Mouse (Mus musculus): Measurements from ENCODE around the gene Zfp804a. TPM values are rescaled to one million over a fixed set of nuclear protein-coding genes. Genes with fewer than 3 reads are reported as not detected.

The Zfp804a gene
- polyA plus RNA-seq (2014; fragmentation: Nextera tagmentation; extraction: Ambion mirVana): 17.2 and 19.2 TPM in 2 replicates

DNA sequence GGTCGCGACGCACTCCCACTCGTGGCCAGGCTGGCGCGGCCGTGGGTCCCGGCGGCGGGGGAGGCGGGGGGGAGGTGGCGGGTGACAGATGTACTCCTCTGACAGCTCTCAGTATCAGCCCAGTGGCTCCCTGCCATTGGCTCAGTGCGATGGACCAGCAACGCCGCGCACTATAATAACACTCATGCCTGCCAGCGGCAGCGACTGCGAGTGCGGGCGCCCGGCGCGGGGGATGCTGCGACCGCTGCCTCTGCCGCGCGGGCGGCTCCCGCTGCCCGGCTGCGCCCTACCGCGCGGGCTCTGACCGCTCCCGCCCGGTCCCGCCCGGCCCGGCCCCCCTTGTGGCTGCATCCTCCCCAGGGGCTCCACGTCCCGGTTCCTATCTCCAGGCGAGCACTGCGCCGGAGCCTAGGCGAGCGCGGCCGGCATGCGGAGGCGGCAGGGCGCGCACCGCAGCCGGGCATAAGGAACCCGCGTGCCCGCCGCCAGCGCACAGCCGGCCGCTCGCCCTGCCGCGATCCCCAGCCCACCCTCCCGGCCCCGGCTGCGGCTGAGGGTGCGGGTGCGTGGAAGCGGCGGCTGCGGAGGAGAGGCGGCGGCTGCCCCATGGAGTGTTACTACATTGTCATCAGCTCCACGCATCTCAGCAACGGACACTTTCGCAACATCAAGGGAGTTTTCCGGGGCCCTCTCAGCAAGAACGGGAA lies at the start of gene Zfp804a:
Zfp804a (plus strand) TSS at position 38 of the 707 bp plus-strand sequence.
- H3K4me1 ChIP-seq (replicated peaks; ENCODE audit: control insufficient read depth, insufficient read depth, low read length): peaks cover 14% of the 10 kb centered on the region; the same call in 1 of the 2 replicates
- H3K27ac ChIP-seq: peak within 1 kb of the TSS; percentile 96
- 0 out of 2 replicates have a peak, but pooled peaks cover 3% of the 10 kb centered on the region for H3K27me3 ChIP-seq (ENCODE audit: control insufficient read depth, insufficient read depth, low read length)
- ATAC-seq (ENCODE audit: low FRiP score) (peak; percentile 96), DNase-seq (ENCODE audit: low spot score) (peak; percentile 76)
- peak within 1 kb of the TSS; percentile 88 for H3K4me3 ChIP-seq (replicated peaks; ENCODE audit: low read length)
- no peaks in the 10 kb centered on the region for H3K9me3 ChIP-seq (ENCODE audit: control insufficient read depth, low read length)
- H3K4me2 ChIP-seq (replicated peaks): peak within 1 kb of the TSS; percentile 62
- no peaks in the 10 kb centered on the region for H3K36me3 ChIP-seq (replicated peaks; ENCODE audit: control insufficient read depth, insufficient read depth)
- H3K9ac ChIP-seq: peak within 1 kb of the TSS; percentile 92
- under 1% methylated on average over 70 of the region's 82 CpGs for WGBS

- DNase-seq (ENCODE audit: low spot score): no peak
- WGBS: 65% methylated on average over 4 of the region's 4 CpGs
These were observed 1.4 kb upstream of the Zfp804a start for GRCm38 (mm10) chr2:82051635-82052034.

DNA sequence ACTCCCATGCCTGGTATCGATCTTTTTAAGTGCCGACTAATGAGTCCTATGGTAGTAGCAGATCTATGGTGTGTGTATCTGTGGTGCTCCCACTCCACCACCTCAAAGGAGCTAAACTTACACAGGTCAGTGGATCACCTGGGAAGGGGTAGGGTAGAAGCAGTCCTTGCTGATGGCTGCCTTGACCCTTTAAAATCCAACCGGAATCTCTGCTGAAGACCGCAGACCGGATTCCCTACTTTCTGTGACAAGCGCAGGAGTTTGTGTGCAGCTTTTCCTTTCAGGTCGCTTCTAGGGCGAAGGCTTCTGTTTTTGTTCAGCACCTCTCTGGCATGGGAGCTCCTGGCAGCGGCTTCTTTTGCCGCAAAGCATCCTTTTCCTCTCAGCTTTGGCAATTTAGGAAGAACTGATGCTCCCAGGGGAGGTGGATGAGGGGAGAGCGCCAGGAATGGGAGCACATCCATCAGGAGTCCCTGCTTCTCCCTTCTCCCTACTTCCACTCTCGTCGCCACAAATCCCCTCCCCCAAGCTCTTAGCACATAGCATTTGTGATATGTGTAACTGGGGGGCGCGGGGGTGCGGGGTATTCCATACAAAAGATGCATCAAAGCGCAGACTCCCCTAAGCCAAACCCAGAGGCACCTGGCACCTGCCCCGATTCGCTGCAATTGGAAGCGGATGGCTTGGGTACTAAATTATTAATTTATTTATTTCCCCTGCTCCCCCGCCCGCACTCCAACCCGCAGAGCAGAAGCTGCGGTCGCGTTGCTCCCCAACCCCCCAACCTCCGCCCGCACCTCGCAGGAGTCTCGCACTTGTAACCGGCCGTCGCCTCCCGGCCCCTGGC lies 461 bp upstream of the Zfp804a start:
- Histone ChIP-seq H3K27ac (peak overlapping the region; percentile 96), H3K9ac (peak overlapping the region; percentile 92), H3K9me3 (ENCODE audit: control insufficient read depth, low read length) (no peaks in the 10 kb centered on the region), H3K4me3 (replicated peaks; ENCODE audit: low read length) (peak overlapping the region; percentile 88), H3K36me3 (replicated peaks; ENCODE audit: control insufficient read depth, insufficient read depth) (no peaks in the 10 kb centered on the region), H3K27me3 (ENCODE audit: control insufficient read depth, insufficient read depth, low read length) (0 out of 2 replicates have a peak, but pooled peaks cover 3% of the 10 kb centered on the region), H3K4me2 (replicated peaks) (peak overlapping the region; percentile 62), H3K4me1 (replicated peaks; ENCODE audit: control insufficient read depth, insufficient read depth, low read length) (peaks cover 14% of the 10 kb centered on the region; the same call in 1 of the 2 replicates)
- ATAC-seq (ENCODE audit: low FRiP score) (peak; percentile 74), DNase-seq (ENCODE audit: low spot score) (peak; percentile 71)
- 2% methylated on average over 34 of the region's 34 CpGs for WGBS

More at GRCm38 (mm10) chr2:82051635-82052034, 1.4 kb upstream of the Zfp804a start:
- Histone ChIP-seq H3K4me2 (replicated peaks) (peak overlapping the region; percentile 62), H3K9ac (peak overlapping the region; percentile 92; the same call in 1 of the 2 replicates), H3K9me3 (ENCODE audit: control insufficient read depth, low read length) (no peaks in the 10 kb centered on the region), H3K4me1 (replicated peaks; ENCODE audit: control insufficient read depth, insufficient read depth, low read length) (peaks cover 14% of the 10 kb centered on the region; the same call in 1 of the 2 replicates), H3K4me3 (replicated peaks; ENCODE audit: low read length) (peak overlapping the region; percentile 88), H3K27ac (peak overlapping the region; percentile 96), H3K27me3 (ENCODE audit: control insufficient read depth, insufficient read depth, low read length) (0 out of 2 replicates have a peak, but pooled peaks cover 3% of the 10 kb centered on the region), H3K36me3 (replicated peaks; ENCODE audit: control insufficient read depth, insufficient read depth) (no peaks in the 10 kb centered on the region)
- no peak for ATAC-seq (ENCODE audit: low FRiP score)

GRCm38 (mm10) chr2:82054446-82054845 lies 1.4 kb downstream of the Zfp804a start:
- Histone ChIP-seq H3K4me1 (replicated peaks; ENCODE audit: control insufficient read depth, insufficient read depth, low read length) (peaks cover 14% of the 10 kb centered on the region; the same call in 1 of the 2 replicates), H3K9ac (peak overlapping the region; percentile 92), H3K27ac (peak overlapping the region; percentile 96; the same call in 1 of the 2 replicates), H3K36me3 (replicated peaks; ENCODE audit: control insufficient read depth, insufficient read depth) (no peaks in the 10 kb centered on the region), H3K4me3 (replicated peaks; ENCODE audit: low read length) (peak overlapping the region; percentile 88), H3K27me3 (ENCODE audit: control insufficient read depth, insufficient read depth, low read length) (0 out of 2 replicates have a peak, but pooled peaks cover 3% of the 10 kb centered on the region), H3K4me2 (replicated peaks) (peak overlapping the region; percentile 62), H3K9me3 (ENCODE audit: control insufficient read depth, low read length) (no peaks in the 10 kb centered on the region)
- DNase-seq (ENCODE audit: low spot score): no peak
- WGBS: 45% methylated on average over 4 of the region's 4 CpGs
- no peak for ATAC-seq (ENCODE audit: low FRiP score)

DNA sequence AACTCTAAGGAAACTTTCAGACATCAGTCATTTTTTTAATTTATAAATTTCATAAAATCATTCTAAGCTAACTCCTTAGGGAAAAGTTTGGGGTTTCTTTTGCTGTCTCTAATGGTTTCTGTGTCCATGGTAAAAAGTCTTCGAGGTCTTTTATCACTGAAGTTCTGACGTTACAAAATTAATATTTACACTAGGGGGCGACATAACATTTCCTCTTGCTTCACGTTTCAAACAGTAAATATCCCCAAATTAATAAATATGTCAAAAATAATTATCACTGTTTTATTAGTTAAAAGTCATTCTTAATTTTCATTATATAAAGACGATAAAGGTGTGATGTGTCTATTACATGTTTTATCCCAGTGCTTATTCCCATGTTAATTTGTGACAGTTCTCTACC lies 11.6 kb downstream of the Zfp804a start:
- no peak for ATAC-seq (ENCODE audit: low FRiP score)
- DNase-seq (ENCODE audit: low spot score): peak; percentile 66
- 35% methylated on average over 5 of the region's 5 CpGs for WGBS

DNA sequence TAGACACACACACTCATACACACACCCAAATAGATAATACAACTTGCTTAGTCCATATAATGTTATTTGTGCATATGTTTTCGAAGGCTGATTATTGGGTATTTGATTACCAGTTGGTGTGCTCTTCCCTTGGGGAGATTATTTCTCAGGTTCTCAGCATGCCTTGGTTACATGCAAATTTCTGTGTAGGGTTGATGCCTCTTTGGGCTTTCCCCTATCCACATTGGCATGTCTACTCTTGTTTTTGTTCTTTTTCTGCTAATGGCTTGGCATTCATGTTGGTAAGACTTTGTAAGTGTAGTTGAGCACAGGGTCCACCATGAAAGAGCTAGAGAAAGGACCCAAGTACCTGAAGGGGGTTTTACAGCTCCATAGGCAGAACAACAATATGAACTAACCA lies 14.9 kb downstream of the Zfp804a start:
- no peak overlapping the region for H3K9ac ChIP-seq
- WGBS: 91% methylated on average over 1 of the region's 1 CpGs

More for the DNA sequence above, 11.6 kb downstream of the Zfp804a start:
- H3K27me3 ChIP-seq (ENCODE audit: control insufficient read depth, insufficient read depth, low read length): no peaks in the 10 kb centered on the region
- H3K4me1 ChIP-seq (replicated peaks; ENCODE audit: control insufficient read depth, insufficient read depth, low read length): no peaks in the 10 kb centered on the region
- no peak overlapping the region for H3K27ac ChIP-seq
- H3K4me2 ChIP-seq (replicated peaks): no peak overlapping the region
- H3K9me3 ChIP-seq (ENCODE audit: control insufficient read depth, low read length): no peaks in the 10 kb centered on the region
- H3K9ac ChIP-seq: no peak overlapping the region
- H3K4me3 ChIP-seq (replicated peaks; ENCODE audit: low read length): no peak overlapping the region
- no peaks in the 10 kb centered on the region for H3K36me3 ChIP-seq (replicated peaks; ENCODE audit: control insufficient read depth, insufficient read depth)

DNA sequence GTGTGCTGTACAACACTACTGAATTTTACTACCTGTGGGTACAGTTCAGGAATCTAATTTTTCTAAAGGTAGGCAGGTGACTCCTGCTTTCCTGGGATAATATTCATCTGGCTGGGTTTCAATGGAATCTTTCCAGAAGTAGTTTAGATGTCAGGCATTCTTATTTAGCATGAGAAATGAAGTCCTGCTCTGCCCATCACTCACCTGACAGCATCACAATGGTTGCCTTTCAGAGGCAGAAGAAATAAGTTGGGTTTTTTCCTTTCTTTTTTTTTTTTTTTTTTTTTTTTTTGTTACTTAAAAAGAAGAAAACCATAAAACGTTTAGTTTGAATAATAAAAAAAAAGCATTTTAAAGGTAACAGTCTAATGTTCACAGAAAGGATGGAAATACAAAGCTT lies 16.1 kb downstream of the Zfp804a start:
- ATAC-seq (ENCODE audit: low FRiP score): no peak
- no peak overlapping the region for H3K9ac ChIP-seq
- no peak overlapping the region for H3K4me3 ChIP-seq (replicated peaks; ENCODE audit: low read length)
- H3K4me2 ChIP-seq (replicated peaks): no peak overlapping the region
- no peaks in the 10 kb centered on the region for H3K36me3 ChIP-seq (replicated peaks; ENCODE audit: control insufficient read depth, insufficient read depth)
- H3K27me3 ChIP-seq (ENCODE audit: control insufficient read depth, insufficient read depth, low read length): no peaks in the 10 kb centered on the region
- no peak for DNase-seq (ENCODE audit: low spot score)
- no peaks in the 10 kb centered on the region for H3K4me1 ChIP-seq (replicated peaks; ENCODE audit: control insufficient read depth, insufficient read depth, low read length)
- WGBS: 35% methylated on average over 1 of the region's 1 CpGs
- no peak overlapping the region for H3K27ac ChIP-seq
- no peaks in the 10 kb centered on the region for H3K9me3 ChIP-seq (ENCODE audit: control insufficient read depth, low read length)

More for the DNA sequence above, 14.9 kb downstream of the Zfp804a start:
- Histone ChIP-seq H3K27me3 (ENCODE audit: control insufficient read depth, insufficient read depth, low read length) (no peaks in the 10 kb centered on the region), H3K27ac (no peak overlapping the region), H3K4me3 (replicated peaks; ENCODE audit: low read length) (no peak overlapping the region), H3K9me3 (ENCODE audit: control insufficient read depth, low read length) (no peaks in the 10 kb centered on the region), H3K4me2 (replicated peaks) (no peak overlapping the region), H3K36me3 (replicated peaks; ENCODE audit: control insufficient read depth, insufficient read depth) (no peaks in the 10 kb centered on the region), H3K4me1 (replicated peaks; ENCODE audit: control insufficient read depth, insufficient read depth, low read length) (no peaks in the 10 kb centered on the region)
- no peak for DNase-seq (ENCODE audit: low spot score)
- no peak for ATAC-seq (ENCODE audit: low FRiP score)

GRCm38 (mm10) chr2:82076883-82077282 lies 23.9 kb downstream of the Zfp804a start:
- H3K36me3 ChIP-seq (replicated peaks; ENCODE audit: control insufficient read depth, insufficient read depth): no peaks in the 10 kb centered on the region
- no peak for DNase-seq (ENCODE audit: low spot score)
- H3K9ac ChIP-seq: no peak overlapping the region
- H3K9me3 ChIP-seq (ENCODE audit: control insufficient read depth, low read length): no peaks in the 10 kb centered on the region
- no peaks in the 10 kb centered on the region for H3K27me3 ChIP-seq (ENCODE audit: control insufficient read depth, insufficient read depth, low read length)
- H3K4me3 ChIP-seq (replicated peaks; ENCODE audit: low read length): no peak overlapping the region
- 82% methylated on average over 3 of the region's 3 CpGs for WGBS
- H3K4me2 ChIP-seq (replicated peaks): no peak overlapping the region
- no peaks in the 10 kb centered on the region for H3K4me1 ChIP-seq (replicated peaks; ENCODE audit: control insufficient read depth, insufficient read depth, low read length)
- ATAC-seq (ENCODE audit: low FRiP score): no peak
- no peak overlapping the region for H3K27ac ChIP-seq

Data from hindbrain, embryonic 14.5 days (tissue).